15 mouse cellular contexts compared by ENCODE assay signal in the genomic region with DNA sequence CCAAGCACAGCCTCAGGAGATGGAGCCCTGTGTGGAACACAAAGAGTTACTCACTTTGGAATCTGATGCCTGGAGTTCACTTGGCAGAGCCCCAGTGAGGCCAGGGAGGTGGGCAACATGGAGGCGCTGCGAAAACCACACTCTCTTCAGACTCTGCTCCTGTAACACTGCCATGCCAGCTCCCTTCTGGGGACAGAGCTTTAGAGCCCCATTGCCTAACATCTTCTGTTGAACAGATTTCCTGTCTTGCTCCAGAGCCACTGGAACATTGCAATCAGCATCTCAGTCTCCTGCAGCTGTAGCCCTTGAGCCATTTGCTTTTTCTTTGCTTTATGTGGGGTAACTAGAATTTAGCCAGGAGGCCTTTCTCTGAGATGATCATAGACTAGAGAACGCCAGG. TPM values are rescaled to one million over a fixed set of nuclear protein-coding genes. Genes with fewer than 3 reads are reported as not detected.
DNase-seq lines count a peak whose midpoint lies in the region; ATAC-seq and TF ChIP-seq lines count a peak whose summit lies in the region.
"Had no signal": no experiment of that assay in that cellular context is flagged by ENCODE, and none has a peak within 500 bp of the region (broad histone marks: within the 10 kb centered on the region; RNA-seq: fewer than 3 reads in every experiment).

No protein-coding gene starts in this region.

- no peak for TF ChIP-seq CTCF in lung, embryonic 14.5 days (IDR thresholded peaks at IDR 0.05; ENCODE audit: low read depth)
- TF ChIP-seq CTCF in lung, adult 2 months (IDR thresholded peaks at IDR 0.05; ENCODE audit: insufficient read depth, low read length): no peak
- TF ChIP-seq CTCF in bone marrow, adult 2 months (IDR thresholded peaks at IDR 0.05; ENCODE audit: control insufficient read depth, insufficient read depth, low read length): no peak

- peaks cover 25% of the 10 kb centered on the region for H3K4me1 ChIP-seq in heart, embryonic 12.5 days (replicated peaks)
- H3K4me1 ChIP-seq in lung, embryonic 14.5 days (ENCODE audit: insufficient read depth): peaks cover 8% of the 10 kb centered on the region
- 0 out of 2 replicates have a peak, but pooled peaks cover 7% of the 10 kb centered on the region for H3K4me1 ChIP-seq in lung, adult 2 months (ENCODE audit: control insufficient read depth, insufficient read depth, low read length)
- H3K4me1 ChIP-seq in bone marrow, adult 2 months (ENCODE audit: control insufficient read depth, insufficient read depth, low read length): peaks cover 6% of the 10 kb centered on the region

- H3K27ac ChIP-seq in heart, embryonic 12.5 days (ENCODE audit: poor library complexity, severe bottlenecking): peak overlapping the region; percentile 31
- H3K27ac ChIP-seq in lung, embryonic 14.5 days (ENCODE audit: low read depth): peak overlapping the region; percentile 4; the same call in 1 of the 2 replicates
- 0 out of 2 replicates have a peak overlapping the region, but pooled peaks have one; percentile 35 for H3K27ac ChIP-seq in bone marrow, adult 2 months (ENCODE audit: control insufficient read depth, insufficient read depth, low read depth, low read length, poor library complexity)
- H3K27ac ChIP-seq: forebrain, embryonic 15.5 days; hindbrain, embryonic 12.5 days had no signal

- H3K27me3 ChIP-seq in heart, embryonic 12.5 days (replicated peaks): no peaks in the 10 kb centered on the region
- no peaks in the 10 kb centered on the region for H3K27me3 ChIP-seq in lung, embryonic 14.5 days (ENCODE audit: insufficient read depth, low read length)
- H3K27me3 ChIP-seq: forebrain, embryonic 15.5 days; hindbrain, embryonic 12.5 days; megakaryocyte, embryonic 14.5 days had no signal

- H3K9me3 ChIP-seq in heart, embryonic 12.5 days (replicated peaks): no peaks in the 10 kb centered on the region
- no peaks in the 10 kb centered on the region for H3K9me3 ChIP-seq in lung, embryonic 14.5 days (ENCODE audit: low read depth, low read length)
- H3K9me3 ChIP-seq: forebrain, embryonic 15.5 days; hindbrain, embryonic 12.5 days; megakaryocyte, embryonic 14.5 days had no signal

- H3K4me2 ChIP-seq in heart, embryonic 12.5 days: no peak overlapping the region
- H3K4me2 ChIP-seq in lung, embryonic 14.5 days: no peak overlapping the region; the same call in 1 of the 2 replicates
- H3K4me2 ChIP-seq: hindbrain, embryonic 12.5 days had no signal

- no peak for ATAC-seq in heart, embryonic 12.5 days (ENCODE audit: insufficient number of reproducible peaks, low FRiP score)
- no peak for ATAC-seq in lung, embryonic 14.5 days (ENCODE audit: insufficient read depth)
- peak; percentile 35 for ATAC-seq in megakaryocyte, adult 5-6 weeks (ENCODE audit: poor library complexity, severe bottlenecking)
- ATAC-seq: CD4-positive, CD25-positive, alpha-beta regulatory T cell, adult 4 months; forebrain, embryonic 15.5 days; intestine, embryonic 16.5 days had no signal

- H3K9ac ChIP-seq in heart, embryonic 12.5 days: no peak overlapping the region
- H3K9ac ChIP-seq in lung, embryonic 14.5 days: no peak overlapping the region
- H3K9ac ChIP-seq: forebrain, embryonic 15.5 days; hindbrain, embryonic 12.5 days had no signal

- WGBS in heart, embryonic 12.5 days: 51% methylated on average over 3 of the region's 3 CpGs
- WGBS in lung, embryonic 14.5 days: 44% methylated on average over 3 of the region's 3 CpGs
- WGBS in lung, adult 2 months: 59% methylated on average over 3 of the region's 3 CpGs
- WGBS in bone marrow, adult 2 months: 39% methylated on average over 3 of the region's 3 CpGs

- peaks cover 3% of the 10 kb centered on the region; the same call in 1 of the 2 replicates for H3K36me3 ChIP-seq in heart, embryonic 12.5 days
- peaks cover 7% of the 10 kb centered on the region; the same call in 1 of the 2 replicates for H3K36me3 ChIP-seq in lung, embryonic 14.5 days (ENCODE audit: insufficient read depth)
- H3K36me3 ChIP-seq: forebrain, embryonic 15.5 days; hindbrain, embryonic 12.5 days had no signal

- no peak overlapping the region for H3K4me3 ChIP-seq in heart, embryonic 12.5 days
- no peak overlapping the region for H3K4me3 ChIP-seq in lung, embryonic 14.5 days (ENCODE audit: low read depth, low read length)
- no peak overlapping the region for H3K4me3 ChIP-seq in lung, adult 2 months (replicated peaks; ENCODE audit: extremely low read depth, low read depth, low read length)
- H3K4me3 ChIP-seq in bone marrow, adult 2 months (replicated peaks; ENCODE audit: control insufficient read depth, low read depth, low read length): peak overlapping the region; percentile 11

- DNase-seq in heart, adult 9 months (ENCODE audit: low spot score in 2 of 2): no peak
- peak; percentile 16 for DNase-seq in lung, embryonic 14.5 days
- DNase-seq in lung, adult 2 months: no peak
- no peak for DNase-seq in urinary bladder, postnatal 25 days (ENCODE audit: low spot score)
- DNase-seq: adrenal gland, postnatal 14 days; kidney, postnatal 10 days; right cerebral cortex, postnatal 25 days had no signal

- no peak for TF ChIP-seq POLR2A in lung, adult 2 months (IDR thresholded peaks at IDR 0.05; ENCODE audit: borderline replicate concordance, extremely low read depth, low read depth, low read length)
- TF ChIP-seq POLR2A in bone marrow, adult 2 months (IDR thresholded peaks at IDR 0.05; ENCODE audit: borderline replicate concordance, control insufficient read depth, low read depth, low read length): no peak

RNA-seq across cellular contexts. Expression of a gene that starts 1.4 kb away (rescaled TPM):
- 109 and 112 TPM in 2 replicates for polyA plus RNA-seq in heart, embryonic 12.5 days (2016; fragmentation: Nextera tagmentation; extraction: Ambion mirVana)
- 133 and 137 TPM in 2 replicates for polyA plus RNA-seq in lung, embryonic 14.5 days (2014; fragmentation: Nextera tagmentation; extraction: Ambion mirVana)
- 69.2 and 84.5 TPM in 2 replicates for polyA plus RNA-seq in lung, adult 2 months (2012; rRNA removed)
- 13.3 and 26.0 TPM in 2 replicates for polyA plus RNA-seq in bone marrow, adult 2 months (2011; ENCODE audit: insufficient read depth, insufficient read length, low replicate concordance, missing spikeins)
- total RNA-seq in megakaryocyte, adult 5-6 weeks (2015): 122 and 135 TPM in 2 replicates
- 101 and 102 TPM in 2 replicates for total RNA-seq in megakaryocyte, adult 5-6 weeks (2017)

RNA-seq across cellular contexts. Expression of a gene that starts 42.3 kb away (rescaled TPM):
- 27.2 and 29.1 TPM in 2 replicates for polyA plus RNA-seq in heart, embryonic 12.5 days (2016; fragmentation: Nextera tagmentation; extraction: Ambion mirVana)
- 35.7 and 37.6 TPM in 2 replicates for polyA plus RNA-seq in lung, embryonic 14.5 days (2014; fragmentation: Nextera tagmentation; extraction: Ambion mirVana)
- 160 and 211 TPM in 2 replicates for polyA plus RNA-seq in lung, adult 2 months (2012; rRNA removed)
- polyA plus RNA-seq in bone marrow, adult 2 months (2011; ENCODE audit: insufficient read depth, insufficient read length, low replicate concordance, missing spikeins): 4.7 and 11.0 TPM in 2 replicates
- 83.1 and 104 TPM in 2 replicates for total RNA-seq in megakaryocyte, adult 5-6 weeks (2015)
- total RNA-seq in megakaryocyte, adult 5-6 weeks (2017): 45.7 and 59.7 TPM in 2 replicates
